ENCODE assay signal across 10 mouse cellular contexts in genomic region chr2:168809895-168810294, GRCm38 (mm10). TPM values are rescaled to one million over a fixed set of nuclear protein-coding genes. Genes with fewer than 3 reads are reported as not detected.
DNase-seq lines count a peak whose midpoint lies in the region; ATAC-seq and TF ChIP-seq lines count a peak whose summit lies in the region.
"Had no signal": no experiment of that assay in that cellular context is flagged by ENCODE, and none has a peak within 500 bp of the region (broad histone marks: within the 10 kb centered on the region; RNA-seq: fewer than 3 reads in every experiment).

No protein-coding gene starts in this region.

- no peak overlapping the region; the same call in 1 of the 2 replicates for H3K9ac ChIP-seq in forebrain, embryonic 11.5 days (ENCODE audit: low read length)
- H3K9ac ChIP-seq in forebrain, postnatal 0 days, result no peak overlapping the region
- no peak overlapping the region; the same call in 1 of the 2 replicates for H3K9ac ChIP-seq in lung, embryonic 14.5 days
- 0 out of 2 replicates have a peak overlapping the region, but pooled peaks have one; percentile 28 for H3K9ac ChIP-seq in midbrain, embryonic 12.5 days (replicated peaks)

- H3K4me2 ChIP-seq in forebrain, embryonic 11.5 days (ENCODE audit: low read depth, low read length, severe bottlenecking), result peak overlapping the region; percentile 40
- H3K4me2 ChIP-seq in forebrain, postnatal 0 days (ENCODE audit: low read depth), result no peak overlapping the region
- 0 out of 2 replicates have a peak overlapping the region, but pooled peaks have one; percentile 33 for H3K4me2 ChIP-seq in lung, embryonic 14.5 days
- peak overlapping the region; percentile 43 for H3K4me2 ChIP-seq in midbrain, embryonic 12.5 days (replicated peaks)

- peak; percentile 58 for ATAC-seq in forebrain, embryonic 11.5 days (replicated peaks; ENCODE audit: low FRiP score)
- no peak for ATAC-seq in forebrain, postnatal 0 days
- ATAC-seq in lung, embryonic 14.5 days (ENCODE audit: insufficient read depth), result no peak
- peak; percentile 86 for ATAC-seq in midbrain, embryonic 12.5 days (ENCODE audit: low FRiP score, low read depth)

- no peak for TF ChIP-seq CTCF in forebrain, postnatal 0 days (IDR thresholded peaks at IDR 0.05; ENCODE audit: low read depth)
- no peak for TF ChIP-seq CTCF in lung, embryonic 14.5 days (IDR thresholded peaks at IDR 0.05; ENCODE audit: low read depth)

- H3K27me3 ChIP-seq in forebrain, embryonic 11.5 days (ENCODE audit: control insufficient read depth, insufficient read depth, low read length), result peaks cover 11% of the 10 kb centered on the region
- no peaks in the 10 kb centered on the region; the same call in 1 of the 2 replicates for H3K27me3 ChIP-seq in forebrain, postnatal 0 days (ENCODE audit: insufficient read depth, low read length)
- no peaks in the 10 kb centered on the region for H3K27me3 ChIP-seq in lung, embryonic 14.5 days (ENCODE audit: insufficient read depth, low read length)
- H3K27me3 ChIP-seq in midbrain, embryonic 12.5 days, result peaks cover 23% of the 10 kb centered on the region

- no peak overlapping the region; the same call in 1 of the 2 replicates for H3K4me3 ChIP-seq in forebrain, embryonic 11.5 days (ENCODE audit: low read depth, low read length)
- H3K4me3 ChIP-seq in forebrain, postnatal 0 days (ENCODE audit: low read depth, low read length), result no peak overlapping the region
- no peak overlapping the region for H3K4me3 ChIP-seq in lung, embryonic 14.5 days (ENCODE audit: low read depth, low read length)
- peak overlapping the region; percentile 16 for H3K4me3 ChIP-seq in midbrain, embryonic 12.5 days

- WGBS in forebrain, embryonic 11.5 days, result 5% methylated on average over 14 of the region's 14 CpGs
- 5% methylated on average over 14 of the region's 14 CpGs for WGBS in forebrain, postnatal 0 days
- WGBS in lung, embryonic 14.5 days, result 14% methylated on average over 14 of the region's 14 CpGs
- 2% methylated on average over 14 of the region's 14 CpGs for WGBS in midbrain, embryonic 12.5 days

- DNase-seq in forebrain, embryonic 11.5 days (ENCODE audit: low spot score), result peak; percentile 55
- no peak for DNase-seq in forebrain, postnatal 0 days
- no peak for DNase-seq in lung, embryonic 14.5 days
- no peak for DNase-seq in lung, postnatal 10 days
- no peak for DNase-seq in cerebellum, postnatal 36 days
- no peak for DNase-seq in cerebellum, adult 11-12 months
- DNase-seq in layer of hippocampus, postnatal 14 days (ENCODE audit: low spot score in 2 of 2), result no peak
- DNase-seq: heart, adult 11 months; thymus, postnatal 14 days had no signal

- H3K27ac ChIP-seq in forebrain, embryonic 11.5 days (ENCODE audit: low read depth, low read length), result no peak overlapping the region
- H3K27ac ChIP-seq in forebrain, postnatal 0 days (ENCODE audit: low read depth, low read length), result no peak overlapping the region
- H3K27ac ChIP-seq in lung, embryonic 14.5 days (ENCODE audit: low read depth), result no peak overlapping the region
- 0 out of 2 replicates have a peak overlapping the region, but pooled peaks have one; percentile 30 for H3K27ac ChIP-seq in midbrain, embryonic 12.5 days (replicated peaks)

- no peaks in the 10 kb centered on the region for H3K9me3 ChIP-seq in forebrain, embryonic 11.5 days (ENCODE audit: control insufficient read depth, low read length)
- H3K9me3 ChIP-seq in forebrain, postnatal 0 days (ENCODE audit: low read length), result no peaks in the 10 kb centered on the region
- no peaks in the 10 kb centered on the region for H3K9me3 ChIP-seq in lung, embryonic 14.5 days (ENCODE audit: low read depth, low read length)
- H3K9me3 ChIP-seq in midbrain, embryonic 12.5 days, result no peaks in the 10 kb centered on the region

- no peaks in the 10 kb centered on the region for H3K36me3 ChIP-seq in forebrain, embryonic 11.5 days (ENCODE audit: control insufficient read depth, insufficient read depth, low read length)
- no peaks in the 10 kb centered on the region for H3K36me3 ChIP-seq in forebrain, postnatal 0 days (ENCODE audit: insufficient read depth)
- no peaks in the 10 kb centered on the region for H3K36me3 ChIP-seq in lung, embryonic 14.5 days (ENCODE audit: insufficient read depth)
- H3K36me3 ChIP-seq in midbrain, embryonic 12.5 days, result no peaks in the 10 kb centered on the region

- peaks cover 13% of the 10 kb centered on the region; the same call in 1 of the 2 replicates for H3K4me1 ChIP-seq in forebrain, embryonic 11.5 days (replicated peaks; ENCODE audit: control insufficient read depth, insufficient read depth, low read length)
- no peaks in the 10 kb centered on the region for H3K4me1 ChIP-seq in forebrain, postnatal 0 days (ENCODE audit: insufficient read depth)
- H3K4me1 ChIP-seq in lung, embryonic 14.5 days (ENCODE audit: insufficient read depth), result no peaks in the 10 kb centered on the region
- peaks cover 21% of the 10 kb centered on the region for H3K4me1 ChIP-seq in midbrain, embryonic 12.5 days

RNA-seq across cellular contexts. Expression of gene Sall4, which starts 42.2 kb away (rescaled TPM):
- 10.4 and 10.9 TPM in 2 replicates for polyA plus RNA-seq in forebrain, embryonic 11.5 days (2014; fragmentation: Nextera tagmentation; extraction: Ambion mirVana)
- 0.10 and 0.31 TPM in 2 replicates for total RNA-seq in forebrain, postnatal 0 days (2014; rRNA removed)
- 0.05 and 0.06 TPM in 2 replicates for polyA plus RNA-seq in forebrain, postnatal 0 days (2015; fragmentation: Nextera tagmentation; extraction: Ambion mirVana)
- 0.22 and 0.33 TPM in 2 replicates for polyA plus RNA-seq in lung, embryonic 14.5 days (2014; fragmentation: Nextera tagmentation; extraction: Ambion mirVana)
- 14.1 and 17.4 TPM in 2 replicates for polyA plus RNA-seq in midbrain, embryonic 12.5 days (2016; fragmentation: Nextera tagmentation; extraction: Ambion mirVana)
- under 1 TPM; 0.19 to 0.41 TPM for total RNA-seq in layer of hippocampus, postnatal 14 days (2021)

Comparison
In these comparisons a context has a peak if more than half of its experiments do, and no peak if none do; other contexts are left out.
1. ATAC-seq: peak in forebrain, embryonic 11.5 days (single experiment) and midbrain, embryonic 12.5 days (single experiment); none in forebrain, postnatal 0 days (single experiment) and lung, embryonic 14.5 days (single experiment).